Mouse (Mus musculus) heart, embryonic 14.5 days (tissue): ENCODE measurements at regions not wholly inside any gene's neighbourhood (a gene's known extent, or its start where the extent isn't known, plus 50 kb on each side); places are given as distances from the start of the nearest gene placed in this dataset.
"Not testable (repeated sequence)": the region's sequence is repeated elsewhere in the genome, so short reads cannot be mapped to it uniquely, and the experiment has no call there.

Source experiments
- ATAC-seq: fragments of 200-750 bp; cut with Nextera tagmentation; 2 replicates; pipeline ENCODE4 v1.8.0; 2017; ENCODE audit warnings: low read depth, moderate TSS enrichment; ENCODE audit not compliant: insufficient number of reproducible peaks, insufficient read depth, low FRiP score
- H3K27ac ChIP-seq, 2 experiments: fragments of 200-500 bp in 1 of 2; fragments of 300-500 bp in 1 of 2; sonication (generic) in 1 of 2; replicated peaks in 1 of 2; 2 replicates each; pipeline ENCODE4 v1.5.1; 2012 to 2014; ENCODE audit warnings: low read depth in 2 of 2, low read length in 2 of 2, control low read depth in 1 of 2, mild to moderate bottlenecking in 1 of 2, mixed read lengths in 1 of 2; ENCODE audit not compliant: control insufficient read depth in 1 of 2, insufficient read depth in 1 of 2
- H3K27me3 ChIP-seq: fragments of 300-500 bp; sonication (generic); 2 replicates; pipeline ENCODE4 v1.6.1; 2014; ENCODE audit warnings: mild to moderate bottlenecking, low read length, control low read depth; ENCODE audit not compliant: control insufficient read depth, insufficient read depth
- H3K36me3 ChIP-seq: fragments of 300-500 bp; sonication (generic); 2 replicates; pipeline ENCODE4 v1.6.1; 2014; ENCODE audit warnings: mild to moderate bottlenecking, control low read depth, low read length, mixed read lengths; ENCODE audit not compliant: control insufficient read depth, insufficient read depth
- H3K4me1 ChIP-seq, 2 experiments: fragments of 200-500 bp in 1 of 2; fragments of 300-500 bp in 1 of 2; sonication (generic) in 1 of 2; 2 replicates each; pipeline ENCODE4 v1.6.1; 2012 to 2014; ENCODE audit warnings: low read length in 2 of 2, control low read depth in 1 of 2, mixed read lengths in 1 of 2; ENCODE audit not compliant: control insufficient read depth in 2 of 2, insufficient read depth in 2 of 2
- H3K4me2 ChIP-seq: fragments of 300-500 bp; sonication (generic); 2 replicates; pipeline ENCODE4 v1.6.1; 2014; ENCODE audit warnings: mild to moderate bottlenecking, low read length
- H3K4me3 ChIP-seq, 2 experiments: fragments of 200-500 bp in 1 of 2; fragments of 300-500 bp in 1 of 2; sonication (generic) in 1 of 2; 2 replicates each; pipeline ENCODE4 v1.5.1; 2012 to 2014; ENCODE audit warnings: low read length in 2 of 2, mild to moderate bottlenecking in 2 of 2, control low read depth in 1 of 2, low read depth in 1 of 2, moderate library complexity in 1 of 2; ENCODE audit not compliant: control insufficient read depth in 1 of 2, insufficient read depth in 1 of 2
- H3K9ac ChIP-seq: fragments of 300-500 bp; sonication (generic); 2 replicates; pipeline ENCODE4 v1.6.1; 2014; ENCODE audit warnings: mild to moderate bottlenecking, low read length
- H3K9me3 ChIP-seq: fragments of 300-500 bp; sonication (generic); 2 replicates; pipeline ENCODE4 v1.6.1; 2016; ENCODE audit warnings: low read length, control low read depth; ENCODE audit not compliant: control insufficient read depth
- WGBS: fragments of 180-500 bp; shearing (Covaris S2); extraction: QIAGEN DNeasy Blood & Tissue Kit; methylation state at CpG from one replicate; pipeline ENCODE4 v1.1.7; 2014; 5-methylcytosine and 5-hydroxymethylcytosine counted together

DNA sequence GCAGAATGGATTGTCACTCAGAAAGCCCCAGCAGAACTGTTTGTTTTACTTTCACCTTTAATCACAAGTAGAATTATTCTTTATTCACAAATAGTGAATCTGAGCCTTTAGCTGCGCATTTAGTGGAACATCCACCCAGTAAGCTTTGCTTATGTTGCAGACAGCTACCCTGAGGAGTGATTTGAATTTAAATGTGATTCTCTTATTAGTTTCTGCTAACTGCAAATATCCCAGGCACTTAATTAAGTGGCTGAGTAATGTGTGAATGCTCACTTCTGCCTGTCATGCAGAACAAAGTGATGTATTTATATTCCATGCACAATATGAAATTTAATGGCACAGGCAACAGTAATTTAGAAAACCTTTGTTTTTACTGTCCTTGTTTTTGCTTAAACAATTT lies 344.4 kb upstream of the Nova1 start:
- no peaks in the 10 kb centered on the region for H3K9me3 ChIP-seq
- no peak overlapping the region for H3K4me3 ChIP-seq
- H3K36me3 ChIP-seq = no peaks in the 10 kb centered on the region
- H3K9ac ChIP-seq = no peak overlapping the region
- H3K27me3 ChIP-seq = no peaks in the 10 kb centered on the region
- H3K4me1 ChIP-seq = peaks cover 0 to 4% of the 10 kb centered on the region in 2 experiments; a peak in 1 of 4 replicates
- H3K27ac ChIP-seq = no peak overlapping the region
- peak overlapping the region; percentile 44 for H3K4me2 ChIP-seq
- 64% methylated on average over 1 of the region's 1 CpGs for WGBS
- ATAC-seq = no peak

DNA sequence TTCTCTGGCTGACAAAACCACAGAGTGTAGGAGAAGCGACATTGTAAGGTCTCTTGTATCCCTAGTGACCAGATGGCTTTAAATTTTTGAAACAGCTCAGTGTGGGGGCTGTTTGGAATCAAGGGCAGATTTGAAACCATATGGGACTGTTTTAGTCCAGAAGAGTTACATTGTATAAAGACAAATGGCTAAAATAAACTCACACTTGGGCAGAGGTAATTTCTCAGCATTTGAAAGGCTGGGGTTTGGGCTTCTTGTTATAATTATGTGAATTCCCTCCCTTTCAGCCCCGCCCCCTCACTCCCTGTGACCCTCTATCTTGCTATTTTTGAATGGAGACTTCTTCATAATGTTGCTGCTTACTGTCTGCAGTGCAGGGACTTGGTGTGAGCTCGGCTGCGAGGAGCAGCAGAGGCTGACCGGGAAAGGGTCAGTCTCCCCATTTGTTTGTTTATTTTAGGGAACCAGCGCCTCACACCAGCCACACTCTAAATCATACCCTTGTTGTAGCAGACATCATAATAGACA lies 344.0 kb upstream of the Nova1 start:
- Histone ChIP-seq H3K4me2 (peak overlapping the region; percentile 44), H3K9ac (no peak overlapping the region), H3K4me3 (no peak overlapping the region), H3K9me3 (no peaks in the 10 kb centered on the region), H3K36me3 (no peaks in the 10 kb centered on the region), H3K27ac (no peak overlapping the region), H3K27me3 (no peaks in the 10 kb centered on the region), H3K4me1 (peaks cover 0 to 4% of the 10 kb centered on the region in 2 experiments; a peak in 1 of 4 replicates)
- 23% methylated on average over 6 of the region's 6 CpGs for WGBS
- ATAC-seq = no peak

DNA sequence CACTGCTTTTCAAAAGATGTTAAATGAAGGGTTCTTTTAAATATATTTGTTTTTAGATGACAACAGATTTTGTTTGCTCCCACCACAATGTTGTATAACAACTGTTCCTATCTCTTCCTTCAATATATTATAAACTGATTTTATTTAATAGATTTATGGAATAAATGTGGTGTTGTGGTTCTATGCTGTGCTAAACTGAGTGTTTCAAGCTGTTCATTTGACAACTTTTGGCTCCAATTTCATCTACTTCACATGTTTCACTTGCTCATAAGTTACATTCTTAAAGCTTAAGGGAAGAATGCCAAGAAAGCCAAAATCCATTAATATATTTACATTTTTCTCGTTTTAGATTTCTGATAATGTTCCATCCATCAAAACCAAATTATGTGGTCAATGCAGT lies 341.9 kb upstream of the Nova1 start:
- Histone ChIP-seq H3K27me3 (no peaks in the 10 kb centered on the region), H3K36me3 (no peaks in the 10 kb centered on the region), H3K27ac (no peak overlapping the region), H3K4me2 (no peak overlapping the region), H3K4me1 (peaks cover 0 to 4% of the 10 kb centered on the region in 2 experiments; a peak in 1 of 4 replicates), H3K9me3 (no peaks in the 10 kb centered on the region), H3K9ac (no peak overlapping the region), H3K4me3 (no peak overlapping the region)
- no peak for ATAC-seq
- WGBS = 45% methylated on average over 1 of the region's 1 CpGs

DNA sequence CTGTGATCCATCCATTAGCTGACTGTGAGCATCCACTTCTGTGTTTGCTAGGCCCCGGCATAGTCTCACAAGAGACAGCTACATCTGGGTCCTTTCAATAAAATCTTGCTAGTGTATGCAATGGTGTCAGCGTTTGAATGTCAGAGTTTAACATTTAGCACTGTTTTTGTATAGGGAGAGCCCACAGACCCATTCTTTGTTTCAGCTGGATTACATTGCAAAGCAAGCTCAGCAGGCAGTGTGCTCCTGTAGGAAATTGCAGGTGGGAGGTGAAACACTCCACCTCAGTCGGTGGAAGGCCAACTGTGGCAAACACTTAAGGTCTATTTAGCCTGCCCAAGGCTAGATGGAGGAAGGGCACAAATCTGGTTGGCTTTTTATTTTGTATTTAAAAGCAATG lies 337.2 kb upstream of the Nova1 start:
- 31% methylated on average over 2 of the region's 3 CpGs for WGBS
- H3K27me3 ChIP-seq = not testable (repeated sequence)

DNA sequence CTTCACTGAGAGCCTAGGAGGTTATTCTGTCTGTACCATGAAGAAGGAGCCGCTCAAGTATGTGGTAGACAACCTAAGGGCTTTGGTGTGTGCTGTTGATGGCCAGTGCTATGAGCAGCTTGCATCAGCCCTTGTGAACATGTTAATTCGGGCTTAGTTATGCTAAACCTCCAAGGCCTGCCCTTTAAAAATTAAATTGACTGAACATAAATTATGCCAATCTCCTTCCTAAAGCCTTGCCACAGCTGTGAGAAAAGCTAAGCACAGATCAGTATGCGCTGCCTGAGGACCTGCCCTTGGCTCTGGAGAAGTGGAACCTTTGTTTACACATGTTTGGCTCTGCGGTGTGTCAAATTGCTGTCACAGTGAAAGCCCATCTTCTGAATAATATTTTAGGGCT lies 321.9 kb upstream of the Nova1 start:
- H3K27ac ChIP-seq = no peak overlapping the region
- no peak overlapping the region for H3K9ac ChIP-seq
- no peak overlapping the region for H3K4me3 ChIP-seq
- H3K4me2 ChIP-seq = no peak overlapping the region
- no peaks in the 10 kb centered on the region for H3K36me3 ChIP-seq
- no peaks in the 10 kb centered on the region for H3K27me3 ChIP-seq
- ATAC-seq = no peak
- WGBS = 63% methylated on average over 4 of the region's 4 CpGs
- H3K9me3 ChIP-seq = no peaks in the 10 kb centered on the region
- H3K4me1 ChIP-seq = no peaks in the 10 kb centered on the region

More for the DNA sequence above, 337.2 kb upstream of the Nova1 start:
- not testable (repeated sequence) for H3K4me3 ChIP-seq, H3K4me2 ChIP-seq, H3K9ac ChIP-seq, H3K9me3 ChIP-seq, H3K27ac ChIP-seq, ATAC-seq, H3K36me3 ChIP-seq, H3K4me1 ChIP-seq

DNA sequence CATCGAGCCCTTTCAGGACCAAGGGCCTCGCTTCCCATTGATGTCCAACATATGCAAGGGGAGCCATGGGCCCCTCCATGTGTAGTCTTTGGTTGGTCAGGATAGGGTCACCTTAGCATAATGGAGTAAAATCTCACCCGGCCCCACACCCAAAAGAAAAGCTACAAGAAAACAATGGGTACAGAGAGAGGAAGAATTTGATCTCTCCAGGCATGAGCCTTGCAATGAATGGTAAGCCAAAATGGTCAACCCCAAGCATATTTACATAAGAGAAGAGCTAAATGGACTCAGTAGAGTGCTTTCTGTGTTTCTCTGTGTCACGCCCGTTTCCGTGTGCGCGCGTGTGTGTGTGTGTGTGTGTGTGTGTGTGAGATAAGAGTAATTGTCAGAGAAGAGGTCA lies 311.1 kb upstream of the Nova1 start:
- no peaks in the 10 kb centered on the region for H3K4me1 ChIP-seq
- ATAC-seq = no peak

DNA sequence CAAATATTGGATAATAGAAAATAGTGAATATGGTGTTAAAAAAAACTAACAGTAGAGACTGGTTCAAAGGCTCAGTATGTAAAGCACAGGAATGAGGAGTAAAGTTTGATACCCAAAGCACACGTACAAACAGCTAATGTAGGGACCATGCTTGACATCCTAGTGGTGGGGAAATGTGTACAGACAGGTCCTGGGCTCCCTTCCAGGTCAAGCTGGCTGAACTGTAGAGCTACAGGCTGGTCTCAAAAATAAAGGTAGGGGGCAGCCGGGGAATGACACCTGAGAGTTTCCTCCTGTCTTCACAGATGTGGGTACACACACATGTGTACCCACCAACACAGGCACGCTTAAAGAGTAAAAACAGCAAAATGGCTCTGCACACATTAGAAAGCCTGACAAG lies 309.9 kb upstream of the Nova1 start:
- Histone ChIP-seq H3K4me3 (no peak overlapping the region), H3K27me3 (no peaks in the 10 kb centered on the region), H3K9me3 (no peaks in the 10 kb centered on the region), H3K4me1 (no peaks in the 10 kb centered on the region), H3K36me3 (no peaks in the 10 kb centered on the region), H3K27ac (no peak overlapping the region), H3K9ac (no peak overlapping the region), H3K4me2 (no peak overlapping the region)
- 73% methylated on average over 3 of the region's 3 CpGs for WGBS
- no peak for ATAC-seq

More for the DNA sequence above, 311.1 kb upstream of the Nova1 start:
- Histone ChIP-seq H3K9me3 (no peaks in the 10 kb centered on the region), H3K27ac (no peak overlapping the region), H3K4me2 (no peak overlapping the region), H3K27me3 (no peaks in the 10 kb centered on the region), H3K9ac (no peak overlapping the region), H3K4me3 (no peak overlapping the region), H3K36me3 (no peaks in the 10 kb centered on the region)
- WGBS = 90% methylated on average over 9 of the region's 9 CpGs

DNA sequence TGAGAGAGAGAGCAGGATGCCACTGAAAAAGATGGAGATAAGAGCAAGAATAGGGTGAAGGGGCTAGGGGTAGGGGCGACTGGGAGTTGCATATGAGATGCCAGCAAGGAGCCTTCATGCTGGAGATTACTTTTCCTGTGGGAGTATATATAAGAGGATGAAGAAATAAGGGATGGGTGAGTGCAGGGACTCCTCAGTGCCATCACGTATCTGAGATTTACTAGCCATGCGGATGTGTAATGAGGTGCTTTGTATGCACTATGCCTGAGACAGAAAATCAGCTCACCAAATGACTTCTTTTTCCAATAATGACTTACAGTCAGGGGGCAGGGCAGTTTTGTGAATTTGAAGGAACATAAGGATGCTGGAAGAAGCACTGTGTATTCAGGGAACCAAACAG lies 302.7 kb upstream of the Nova1 start:
- no peaks in the 10 kb centered on the region for H3K4me1 ChIP-seq
- 73% methylated on average over 3 of the region's 3 CpGs for WGBS

More for the DNA sequence above, 302.7 kb upstream of the Nova1 start:
- Histone ChIP-seq H3K4me3 (no peak overlapping the region), H3K27me3 (no peaks in the 10 kb centered on the region), H3K4me2 (no peak overlapping the region), H3K27ac (no peak overlapping the region), H3K9ac (no peak overlapping the region), H3K9me3 (no peaks in the 10 kb centered on the region), H3K36me3 (no peaks in the 10 kb centered on the region)
- no peak for ATAC-seq
